Mouse (Mus musculus): ENCODE measurements at regions not wholly inside any gene's neighbourhood (a gene's known extent, or its start where the extent isn't known, plus 50 kb on each side); places are given as distances from the start of the nearest gene placed in this dataset.

DNA sequence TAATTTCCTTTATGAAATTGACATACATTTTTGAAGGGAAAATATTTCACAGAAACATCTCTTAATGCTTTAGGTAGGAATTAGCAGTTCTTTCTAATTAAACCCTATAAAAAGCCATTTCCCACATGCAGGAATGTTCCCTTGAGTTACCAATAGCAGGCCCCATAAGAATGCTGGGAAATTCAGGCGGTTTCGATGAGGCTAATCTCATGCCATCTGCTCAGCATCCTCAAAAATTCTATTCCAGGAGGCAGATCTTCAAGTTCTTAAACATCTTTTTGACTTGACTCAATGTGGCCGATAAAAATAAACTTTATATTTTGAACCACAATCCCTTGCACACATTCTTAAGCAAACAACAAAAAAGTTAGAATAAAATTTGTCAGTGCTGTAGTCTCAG, 591.0 kb downstream of the Lmo4 start:
- in situ Hi-C loops (cut with MboI, MseI), result no loop called here

DNA sequence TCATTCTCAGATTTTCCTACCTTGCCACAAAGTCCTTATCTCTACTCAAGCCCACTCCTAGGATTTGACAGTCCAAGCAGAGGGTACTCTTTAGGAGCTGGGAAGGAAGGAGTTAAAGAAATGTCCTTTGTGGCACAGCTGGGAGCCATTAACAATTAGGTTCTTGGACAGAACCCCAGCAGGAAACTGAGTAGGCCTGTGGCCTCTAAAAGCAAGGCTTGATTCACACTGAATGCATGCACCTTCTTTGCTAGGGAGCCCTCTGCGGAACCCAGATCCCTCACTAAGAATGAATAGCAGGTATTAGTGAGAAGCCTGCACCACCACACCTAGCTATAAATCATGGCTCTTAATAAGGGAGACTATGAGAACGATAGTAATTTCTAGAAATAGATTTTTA, 595.3 kb downstream of the Lmo4 start:
- in situ Hi-C loops (cut with MboI, MseI), result no loop called here

DNA sequence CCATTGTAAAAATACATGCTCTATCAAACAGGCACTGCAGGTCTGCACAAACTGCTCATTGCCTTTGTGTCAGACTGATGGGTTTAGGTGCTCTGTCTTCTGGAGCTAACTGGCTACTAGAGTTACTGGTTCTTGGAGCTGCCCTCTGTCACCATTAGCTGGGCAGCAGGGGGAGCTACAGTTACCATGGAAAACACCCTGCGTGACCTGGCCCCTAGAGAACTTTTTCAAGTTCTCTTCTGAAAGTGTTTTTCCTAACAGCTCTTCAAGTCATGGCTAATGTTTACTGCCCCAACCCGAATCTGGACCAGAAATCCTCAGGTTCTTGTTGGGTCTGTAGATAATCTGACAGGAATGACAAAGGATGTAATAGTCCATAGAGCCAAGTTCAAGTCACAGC, 605.9 kb downstream of the Lmo4 start:
- in situ Hi-C loops (cut with MboI, MseI), result no loop called here

DNA sequence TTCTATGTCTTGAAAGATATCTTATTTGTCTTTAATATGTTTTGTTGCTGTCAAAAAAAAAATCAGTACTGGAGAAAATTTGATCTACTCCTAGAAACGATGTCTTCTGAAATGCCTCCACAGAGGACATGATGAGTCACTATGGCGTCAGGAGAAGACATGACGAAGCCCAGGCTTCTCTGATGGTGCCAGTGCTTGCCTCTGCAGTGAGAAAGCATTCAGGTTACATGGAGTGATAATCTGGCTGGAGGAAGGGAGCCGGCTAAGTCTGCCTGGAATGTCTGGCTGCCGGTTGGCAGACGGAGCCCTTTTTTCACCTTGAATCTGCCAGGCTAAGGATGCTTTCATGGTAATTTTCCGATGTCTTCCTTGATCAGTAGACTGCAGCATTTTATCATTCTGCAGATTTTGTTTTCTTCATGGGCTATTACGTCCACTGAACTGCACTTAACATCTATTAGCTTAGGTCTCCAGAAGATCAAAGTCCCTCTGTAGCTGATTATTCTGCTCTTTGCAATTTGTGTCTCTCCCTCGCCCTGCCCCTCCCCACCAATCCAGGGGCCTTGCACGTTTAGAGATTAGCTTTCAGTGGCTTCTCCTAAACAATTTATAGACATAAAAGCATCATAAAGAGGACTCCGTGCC, 607.9 kb downstream of the Lmo4 start:
- in situ Hi-C loops (cut with MboI, MseI), result no loop called here

DNA sequence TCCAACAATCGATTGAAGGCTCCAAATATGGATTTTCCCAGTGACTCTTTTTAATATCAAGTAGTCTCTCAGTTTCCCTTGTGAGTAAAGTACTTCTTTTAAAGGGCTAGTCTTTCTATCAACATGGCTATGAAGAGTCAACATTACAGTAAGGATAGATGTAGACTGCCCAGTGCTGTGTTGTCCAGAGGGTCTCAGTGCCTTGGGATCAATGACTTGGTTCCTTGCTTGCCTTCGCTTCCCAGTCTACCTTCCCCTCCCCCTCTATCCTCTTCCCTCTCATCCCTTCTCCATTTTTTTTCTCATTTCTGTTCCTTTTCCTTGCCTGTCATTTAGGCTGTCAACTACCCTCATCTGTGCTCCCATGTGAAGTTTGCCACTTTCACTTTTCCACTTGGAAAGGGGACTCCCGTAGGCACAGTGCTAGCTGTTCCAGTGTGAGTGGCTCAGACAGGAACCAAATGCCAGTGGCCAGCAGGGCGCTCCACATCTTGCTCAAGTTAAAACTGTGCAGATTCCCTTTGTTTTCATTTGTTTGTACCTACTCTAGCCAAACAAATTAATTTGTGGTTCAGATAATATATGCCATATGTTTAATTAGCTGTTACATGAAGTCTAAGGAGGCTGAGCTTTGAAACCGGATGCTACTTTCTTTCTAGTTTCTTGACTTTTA, 608.9 kb downstream of the Lmo4 start:
- in situ Hi-C loops (cut with MboI, MseI), result no loop called here

DNA sequence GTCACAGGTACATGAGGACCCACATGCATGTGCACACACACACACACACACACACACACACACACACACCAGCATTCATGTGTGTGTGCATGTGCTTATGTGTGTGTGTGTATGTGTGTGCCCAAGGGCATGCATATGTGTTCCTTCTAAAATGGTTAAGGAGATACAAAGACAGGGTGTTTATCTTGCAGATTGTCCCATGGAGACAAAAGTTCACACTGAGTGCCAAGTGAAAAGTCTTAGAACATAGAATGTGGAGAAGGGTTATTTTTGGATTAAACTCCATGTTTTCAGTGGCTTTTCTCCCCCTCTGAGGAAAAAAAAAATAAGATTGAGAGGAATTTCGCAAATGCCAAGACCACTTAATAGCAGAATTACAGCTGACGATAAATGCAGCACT, 609.9 kb downstream of the Lmo4 start:
- in situ Hi-C loops (cut with MboI, MseI), result no loop called here

DNA sequence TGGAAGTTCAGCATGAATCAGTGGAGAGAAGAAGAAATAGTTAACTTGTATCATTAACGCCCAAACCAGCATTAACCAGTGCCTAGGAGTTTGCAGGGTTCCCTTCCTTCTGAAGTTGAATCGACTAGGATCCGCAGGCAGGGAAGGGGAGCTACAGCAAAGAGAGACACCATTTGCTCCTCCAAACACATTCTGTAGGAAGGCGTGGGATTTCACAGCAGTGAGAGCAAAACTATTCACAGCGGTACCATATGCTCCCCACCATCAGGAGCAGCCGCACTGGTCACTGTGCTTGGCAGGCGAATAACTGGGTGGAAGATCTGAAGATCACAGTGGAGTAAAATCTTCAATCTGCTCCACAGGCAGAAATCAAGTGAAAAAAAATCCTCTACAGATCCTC, 610.3 kb downstream of the Lmo4 start:
- in situ Hi-C loops (cut with MboI, MseI), result no loop called here

DNA sequence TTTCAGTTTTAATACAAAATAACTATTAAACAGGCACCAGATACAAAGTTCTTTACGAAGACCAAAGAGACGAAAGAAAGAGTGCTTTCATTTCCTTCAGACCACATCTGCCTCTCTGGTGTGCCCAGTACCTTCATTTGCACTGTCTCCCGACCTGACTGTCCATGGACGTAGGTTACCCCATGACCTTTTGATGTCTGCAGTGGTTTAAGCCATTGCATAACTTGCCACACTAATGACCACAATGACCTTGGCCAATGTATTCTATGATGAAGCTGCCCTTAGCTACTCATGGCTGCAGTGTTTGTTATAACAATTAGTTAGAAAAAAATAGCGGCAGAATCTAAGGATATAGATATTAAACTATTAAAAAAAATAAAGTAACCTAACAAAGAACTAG, 618.4 kb downstream of the Lmo4 start:
- in situ Hi-C loops (cut with MboI, MseI), result no loop called here

DNA sequence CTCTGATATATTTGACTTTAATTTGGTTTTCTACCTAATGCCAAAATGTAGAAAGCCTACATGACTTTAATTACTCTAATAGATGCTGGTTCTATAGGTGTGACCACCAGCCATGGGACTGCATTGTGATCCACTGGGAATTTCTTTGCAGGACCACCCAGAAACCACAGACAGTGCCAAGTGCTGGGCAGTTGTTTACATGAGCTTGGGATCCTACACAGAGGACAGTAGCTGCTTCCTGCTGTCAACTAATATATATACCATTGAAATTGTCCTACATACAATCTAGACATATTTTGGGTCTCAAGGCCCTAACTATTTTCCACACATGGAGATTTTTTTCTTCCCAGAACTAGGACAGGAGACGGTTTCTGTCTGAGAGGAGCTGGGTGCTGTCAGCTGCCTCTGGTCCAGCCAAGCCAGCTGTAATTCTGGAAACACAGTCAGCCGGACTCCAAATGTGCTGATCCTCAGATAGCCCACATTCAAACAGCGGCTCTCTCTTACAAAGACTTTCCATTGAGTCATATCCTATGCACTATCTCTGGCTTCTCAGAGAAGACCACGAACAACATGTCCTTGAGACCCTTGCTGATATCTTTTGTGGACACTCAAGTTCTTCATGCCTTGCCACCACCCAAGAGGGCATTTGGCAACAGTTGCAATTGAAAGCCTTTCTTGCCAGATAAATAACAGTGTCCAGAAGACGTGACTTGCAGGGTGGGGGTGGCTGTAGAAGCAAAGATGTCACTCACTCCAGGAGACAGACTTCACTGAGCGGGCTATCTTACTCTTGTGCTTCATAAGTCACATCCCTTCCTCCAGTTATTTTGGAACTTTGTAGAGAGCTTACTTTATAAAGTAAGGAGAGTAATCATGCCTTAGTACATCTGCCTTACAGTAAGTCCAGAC, 620.1 kb downstream of the Lmo4 start:
- in situ Hi-C loops (cut with MboI, MseI), result no loop called here

DNA sequence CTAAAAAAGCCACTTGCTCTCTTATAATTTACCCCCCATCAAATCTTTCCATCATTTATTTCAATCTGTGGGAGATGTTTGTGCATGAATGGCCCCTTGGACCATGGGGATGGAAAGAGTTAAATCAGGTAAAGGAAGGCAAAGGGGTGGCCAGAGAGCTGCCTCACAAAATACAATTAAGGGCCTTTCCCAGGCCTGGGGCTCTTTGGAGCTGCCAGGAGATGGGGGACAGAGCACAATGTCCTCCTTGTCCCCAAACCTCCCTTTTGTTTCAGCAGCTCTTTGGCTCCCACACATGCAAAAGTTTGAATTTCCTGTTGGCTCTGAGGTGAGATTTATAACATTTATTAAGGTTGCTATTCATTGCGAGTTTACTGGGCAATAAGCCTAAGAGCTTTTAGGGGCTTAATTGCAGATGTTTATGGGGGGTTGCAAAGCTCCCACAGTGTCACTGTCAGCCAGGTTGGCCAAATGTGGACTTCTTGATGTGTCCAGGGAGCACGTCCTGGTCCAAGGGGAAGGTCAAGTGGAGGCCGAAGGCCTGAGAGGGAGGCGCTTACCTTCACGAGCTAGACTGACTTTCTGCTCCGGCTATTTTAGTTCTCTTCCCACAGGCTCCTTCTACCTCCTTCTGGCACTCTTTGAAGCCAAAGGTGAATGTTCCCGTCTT, 628.5 kb downstream of the Lmo4 start:
- in situ Hi-C loops (cut with MboI, MseI), result no loop called here

DNA sequence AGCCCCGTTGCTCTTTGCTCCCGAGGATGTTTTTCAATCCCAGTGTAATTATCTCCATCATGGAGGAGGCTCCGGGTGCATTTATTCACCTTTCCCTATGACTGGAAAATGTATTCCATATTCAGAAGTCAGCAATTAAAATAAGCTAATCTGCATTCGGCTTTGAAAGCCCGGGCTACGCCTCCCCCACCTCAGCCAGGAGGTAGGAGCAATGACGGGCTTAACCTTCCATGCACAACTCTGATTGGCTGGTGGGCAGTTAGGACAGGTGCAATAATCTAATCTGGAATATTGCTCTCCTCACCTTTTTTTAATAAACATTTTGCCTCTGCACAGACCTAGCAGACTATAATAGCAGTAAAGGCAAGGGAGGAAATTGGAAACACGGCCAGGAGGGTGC, 629.3 kb downstream of the Lmo4 start:
- in situ Hi-C loops (cut with MboI, MseI), result no loop called here

DNA sequence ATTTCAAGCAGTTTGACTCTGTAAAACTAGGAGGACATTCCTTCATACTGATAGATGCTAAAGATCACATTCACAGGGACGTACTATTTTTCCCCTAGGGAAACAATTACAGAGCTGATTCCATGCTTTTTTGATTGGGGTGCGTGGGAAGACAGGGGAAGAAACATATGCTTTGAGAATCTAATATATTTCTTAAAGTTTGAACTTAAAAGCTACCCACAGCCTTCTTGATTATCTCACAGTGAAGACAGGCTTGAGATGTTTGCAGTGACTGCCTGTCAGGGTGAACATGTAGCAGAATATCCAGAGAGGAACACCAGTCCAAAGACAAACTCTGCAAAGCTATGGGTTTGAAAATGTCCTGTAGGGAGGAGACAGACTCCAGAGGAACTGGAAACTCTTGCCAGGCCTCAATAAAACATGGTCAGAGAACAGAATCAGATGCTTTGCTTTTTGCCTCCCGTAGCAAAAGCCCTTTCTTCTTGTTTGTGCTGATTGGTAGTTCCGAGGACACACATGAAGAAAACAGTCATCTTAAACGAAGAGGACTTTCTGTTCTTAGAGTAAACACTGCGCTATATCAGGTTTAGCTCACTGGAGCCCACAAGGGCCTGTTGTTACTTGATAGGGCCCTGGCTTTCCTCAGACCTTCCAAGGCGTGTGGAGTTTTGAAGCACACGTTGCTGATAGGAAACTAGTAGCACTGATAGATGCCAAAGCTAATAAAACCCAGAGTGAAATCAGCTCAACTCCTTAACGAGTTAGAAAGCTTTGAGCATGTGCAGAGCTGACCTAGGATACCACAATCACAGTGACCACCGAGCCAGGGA, 630.8 kb downstream of the Lmo4 start:
- in situ Hi-C loops (cut with MboI, MseI), result no loop called here

DNA sequence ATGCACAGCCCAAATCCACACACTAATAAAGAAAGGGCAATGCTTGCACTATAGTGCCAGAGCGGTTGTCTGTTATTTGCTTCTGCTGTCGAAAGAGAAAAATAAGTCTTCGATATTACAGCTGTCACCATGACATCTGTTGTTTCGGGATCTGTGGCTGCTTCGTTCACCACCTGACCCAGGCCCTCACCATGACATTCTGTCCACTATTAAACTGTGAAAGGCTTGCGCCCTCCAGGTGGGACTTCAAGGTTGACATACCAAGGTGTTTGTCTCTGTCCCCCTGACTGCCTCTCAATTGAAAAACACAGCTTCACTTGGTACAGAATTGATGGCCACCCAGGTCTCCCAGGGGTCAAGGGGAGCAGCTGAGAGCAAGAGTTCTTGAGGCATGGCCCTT, 635.1 kb downstream of the Lmo4 start:
- in situ Hi-C loops (cut with MboI, MseI), result no loop called here

DNA sequence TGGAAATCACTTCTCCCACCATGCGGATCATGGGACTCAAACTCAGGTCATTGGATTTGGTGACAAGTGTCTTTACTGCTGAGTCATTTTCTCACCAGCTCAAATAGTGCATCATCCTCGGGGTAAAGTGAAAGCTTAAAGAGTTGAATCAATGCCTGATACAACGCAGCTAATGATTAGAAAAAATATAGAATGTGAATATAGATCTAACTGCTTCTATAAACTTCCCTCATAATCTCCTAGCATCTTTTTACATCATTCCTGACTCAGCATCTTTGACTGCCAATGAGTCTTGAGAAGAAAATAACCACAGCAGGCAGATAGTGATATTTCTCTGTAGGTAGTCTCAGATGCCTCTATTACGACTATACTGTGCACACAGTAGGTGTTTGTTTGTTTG, 640.0 kb downstream of the Lmo4 start:
- in situ Hi-C loops (cut with MboI, MseI), result no loop called here

DNA sequence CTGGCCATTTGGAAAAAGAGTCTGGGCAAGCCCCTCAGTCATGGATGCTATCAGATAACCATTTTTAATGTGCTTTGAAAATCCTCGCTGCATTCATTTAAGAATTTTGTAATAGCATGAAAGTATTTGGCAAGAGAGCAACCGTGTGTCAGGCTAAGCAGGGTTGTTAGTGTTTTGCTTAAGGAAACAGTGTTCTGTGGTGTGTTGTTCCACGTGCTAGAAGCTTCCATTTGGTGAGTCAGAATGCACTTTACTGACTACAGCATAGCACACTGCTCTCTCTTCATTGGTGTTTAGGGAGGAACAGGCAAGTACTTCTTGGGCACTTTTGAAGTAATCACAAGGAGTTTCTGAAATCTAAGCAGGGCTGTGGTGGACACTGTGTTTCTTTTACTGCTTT, 661.0 kb upstream of the Pkn2 start:
- in situ Hi-C loops (cut with MboI, MseI), result no loop called here

DNA sequence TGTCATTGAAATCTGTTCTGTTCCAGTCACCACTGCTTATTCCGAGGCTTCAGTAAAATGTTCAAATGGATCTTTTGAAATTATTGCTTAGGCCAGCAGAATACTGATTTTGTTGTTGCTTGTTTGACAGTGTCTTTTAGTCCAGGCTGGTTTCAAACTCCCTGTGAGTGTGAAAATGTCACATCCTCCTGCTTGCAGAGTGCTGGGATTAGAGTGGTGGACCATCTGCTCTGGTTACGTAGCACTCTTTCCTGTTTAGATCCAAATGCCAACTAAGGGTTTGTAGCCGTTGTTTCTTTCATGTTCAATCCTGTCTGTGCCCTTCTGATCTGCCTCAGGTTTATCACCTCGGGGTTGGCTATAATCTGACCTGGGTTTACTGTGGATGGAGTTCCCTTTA, 646.2 kb upstream of the Pkn2 start:
- in situ Hi-C loops (cut with MboI, MseI), result no loop called here

DNA sequence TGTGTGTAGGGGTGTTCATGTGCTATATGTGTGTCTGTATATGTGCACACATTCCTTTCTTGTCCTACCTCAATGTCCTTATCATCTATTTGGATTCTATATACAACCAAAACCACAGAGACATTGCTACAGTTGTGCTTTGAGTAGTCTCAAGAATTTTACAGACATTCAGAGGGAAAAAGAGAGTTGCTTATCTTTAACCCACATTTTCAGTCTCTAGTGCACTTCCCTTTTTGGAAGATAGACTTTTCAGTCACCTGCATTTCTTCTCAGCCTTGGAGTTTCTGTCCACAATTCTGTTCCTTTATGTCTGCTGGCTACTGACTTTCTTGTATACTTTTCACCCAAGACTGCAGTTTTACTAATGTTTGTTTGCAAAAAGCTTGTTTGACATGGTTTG, 645.5 kb upstream of the Pkn2 start:
- in situ Hi-C loops (cut with MboI, MseI), result no loop called here

DNA sequence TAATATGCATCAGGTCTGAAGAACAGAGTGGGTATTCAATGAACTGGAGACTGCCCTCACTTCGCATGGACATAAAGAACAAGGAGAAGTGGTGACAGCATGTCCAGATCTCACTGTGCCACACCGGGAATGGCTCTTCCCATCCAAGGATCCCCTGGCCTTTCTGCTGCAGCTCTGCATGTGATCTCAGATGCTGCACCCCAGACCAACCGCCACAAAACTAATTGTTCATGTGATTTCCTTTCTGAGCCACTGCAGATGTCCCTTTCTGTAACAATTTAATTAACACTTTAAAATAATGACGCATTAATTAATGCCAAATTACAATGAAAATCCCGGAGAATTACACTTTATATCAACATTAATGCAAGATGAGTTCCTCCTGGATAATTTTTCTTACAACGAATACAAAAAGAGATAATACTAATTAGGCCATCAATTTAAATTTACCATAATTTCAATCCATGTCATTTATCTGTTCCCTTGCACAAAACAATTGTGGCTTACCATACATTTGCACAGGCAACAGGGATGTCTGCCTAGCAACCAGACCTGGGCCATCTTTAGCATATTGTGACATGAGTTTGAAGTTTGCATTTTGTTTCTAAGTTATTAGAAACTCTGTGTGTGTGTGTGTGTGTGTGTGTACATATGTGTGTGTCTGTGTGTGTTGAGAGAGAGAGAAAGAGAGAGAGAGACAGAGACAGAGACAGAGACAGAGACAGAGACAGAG, 630.9 kb upstream of the Pkn2 start:
- in situ Hi-C loops (cut with MboI, MseI), result no loop called here

DNA sequence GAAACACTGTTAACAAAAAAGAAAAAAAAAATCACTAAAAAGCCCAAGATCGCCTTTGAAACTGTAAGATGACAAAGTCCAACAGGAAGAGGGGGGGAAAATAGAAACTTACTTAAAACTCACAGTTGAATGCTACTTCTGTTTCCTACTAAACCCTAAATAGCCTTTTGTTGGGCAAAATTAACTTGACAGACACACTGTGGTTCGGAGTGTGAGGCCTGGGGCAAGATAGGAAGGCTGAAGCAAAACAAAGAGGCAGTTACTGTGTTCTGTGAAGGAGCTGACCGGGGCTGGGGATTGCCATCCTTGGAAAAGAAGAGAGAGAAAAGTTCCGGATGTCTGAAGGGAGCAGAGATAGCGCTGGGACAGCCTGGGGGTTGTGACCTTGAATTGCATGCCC, 627.7 kb upstream of the Pkn2 start:
- in situ Hi-C loops (cut with MboI, MseI), result no loop called here

DNA sequence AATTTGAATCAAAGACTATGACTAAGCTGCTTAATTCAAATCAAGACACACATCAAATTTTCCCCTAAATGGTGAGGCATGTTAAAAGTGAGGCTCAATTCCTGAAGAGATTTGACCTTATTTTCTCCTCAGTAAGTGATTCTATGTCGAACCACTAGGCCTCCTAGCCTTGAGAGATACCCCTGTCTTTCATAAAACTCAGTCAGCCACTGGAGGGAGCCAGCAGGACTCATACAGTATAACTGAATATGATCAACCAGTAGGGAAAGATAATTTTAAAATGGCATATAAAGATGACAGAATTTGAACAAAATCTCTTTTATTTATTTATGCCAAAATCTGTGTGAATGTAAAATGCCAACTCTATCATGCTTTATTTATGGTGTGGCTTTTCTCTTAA, 626.5 kb upstream of the Pkn2 start:
- in situ Hi-C loops (cut with MboI, MseI), result no loop called here

DNA sequence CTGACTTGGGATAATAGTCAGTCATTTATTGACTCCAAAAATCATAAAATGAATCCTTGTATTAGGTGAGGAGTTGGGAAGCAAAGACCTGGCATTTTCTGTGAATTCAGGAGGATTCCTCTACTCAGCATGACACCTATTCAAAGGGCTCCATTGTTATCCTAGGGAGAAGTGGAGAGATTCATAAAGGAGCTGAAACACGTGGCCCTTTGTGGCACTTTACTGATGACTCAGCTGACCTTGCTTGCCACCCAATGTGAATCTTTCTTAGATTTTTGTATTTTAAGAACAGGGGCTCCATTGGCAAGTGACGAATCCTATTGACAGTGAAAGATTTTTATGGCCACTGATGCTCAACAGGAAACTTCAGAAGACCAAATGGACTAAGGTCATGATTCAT, 619.2 kb upstream of the Pkn2 start:
- in situ Hi-C loops (cut with MboI, MseI), result no loop called here

Data from T-helper 17 cell (primary cell).